Mouse (Mus musculus) liver, embryonic 12.5 days (tissue): ENCODE results near the gene Ptprn. TPM values are rescaled to one million over a fixed set of nuclear protein-coding genes. Genes with fewer than 3 reads are reported as not detected.
"Not testable (repeated sequence)": the region's sequence is repeated elsewhere in the genome, so short reads cannot be mapped to it uniquely, and the experiment has no call there.

Experiments used
- ATAC-seq: fragments of 200-750 bp; cut with Nextera tagmentation; 2 replicates; pipeline ENCODE4 v1.8.0; 2017; ENCODE audit warnings: moderate number of reproducible peaks, mild to moderate bottlenecking, moderate library complexity
- H3K27ac ChIP-seq: fragments of 300-500 bp; sonication (generic); 2 replicates; pipeline ENCODE4 v1.5.1; 2016; ENCODE audit warnings: mild to moderate bottlenecking
- H3K27me3 ChIP-seq: fragments of 300-500 bp; sonication (generic); replicated peaks from 2 replicates; pipeline ENCODE4 v1.6.1; 2016; ENCODE audit warnings: mild to moderate bottlenecking, moderate library complexity
- H3K36me3 ChIP-seq: fragments of 300-500 bp; sonication (generic); 2 replicates; pipeline ENCODE4 v1.6.1; 2016; ENCODE audit warnings: mild to moderate bottlenecking, moderate library complexity
- H3K4me1 ChIP-seq: fragments of 300-500 bp; sonication (generic); 2 replicates; pipeline ENCODE4 v1.6.1; 2016
- H3K4me2 ChIP-seq: fragments of 300-500 bp; sonication (generic); 2 replicates; pipeline ENCODE4 v1.6.1; 2016; ENCODE audit warnings: mild to moderate bottlenecking, moderate library complexity
- H3K4me3 ChIP-seq: fragments of 300-500 bp; sonication (generic); 2 replicates; pipeline ENCODE4 v1.5.1; 2016; ENCODE audit warnings: mild to moderate bottlenecking, moderate library complexity
- H3K9ac ChIP-seq: fragments of 300-500 bp; sonication (generic); 2 replicates; pipeline ENCODE4 v1.6.1; 2016; ENCODE audit warnings: mild to moderate bottlenecking, moderate library complexity
- H3K9me3 ChIP-seq: fragments of 300-500 bp; sonication (generic); replicated peaks from 2 replicates; pipeline ENCODE4 v1.6.1; 2016; ENCODE audit warnings: mild to moderate bottlenecking, moderate library complexity
- WGBS: fragments of 180-500 bp; shearing (Covaris S2); methylation state at CpG from one replicate; pipeline ENCODE4 v1.1.7; 2016; ENCODE audit not compliant: insufficient replicate concordance; 5-methylcytosine and 5-hydroxymethylcytosine counted together
- polyA plus RNA-seq: library from polyadenylated mRNA; unstranded; fragments of >200 nt; fragmentation: Nextera tagmentation; extraction: Ambion mirVana; gene quantifications from 2 replicates; pipeline ENCODE4 v1.2.1, GENCODE M21; 2016

Ptprn gene
- polyA plus RNA-seq, 1 experiment from 2014 or later = 0.82 TPM

- Histone ChIP-seq H3K36me3 (no peaks in the 10 kb centered on the region), H3K27ac (no peak overlapping the region), H3K4me1 (peaks cover 38% of the 10 kb centered on the region)
Measured at GRCm38 (mm10) chr1:75250498-75250897, 13.8 kb downstream of the Ptprn start.

GRCm38 (mm10) chr1:75248041-75248772 is 16.1 kb downstream of the Ptprn start:
- Histone ChIP-seq H3K36me3 (peaks cover 10% of the 10 kb centered on the region), H3K27ac (peak overlapping the region; percentile 23; the same call in 1 of the 2 replicates), H3K4me2 (no peak overlapping the region), H3K27me3 (peaks cover 10% of the 10 kb centered on the region), H3K9me3 (no peaks in the 10 kb centered on the region), H3K9ac (0 out of 2 replicates have a peak overlapping the region, but pooled peaks have one; percentile 2), H3K4me3 (no peak overlapping the region), H3K4me1 (peaks cover 37% of the 10 kb centered on the region)
- WGBS = 58% methylated on average over 9 of the region's 9 CpGs
- ATAC-seq = no peak

More at GRCm38 (mm10) chr1:75250498-75250897, 13.8 kb downstream of the Ptprn start:
- no peak overlapping the region for H3K9ac ChIP-seq
- WGBS = 77% methylated on average over 3 of the region's 3 CpGs
- peaks cover 10% of the 10 kb centered on the region for H3K27me3 ChIP-seq
- no peaks in the 10 kb centered on the region for H3K9me3 ChIP-seq
- H3K4me2 ChIP-seq = no peak overlapping the region
- no peak for ATAC-seq
- no peak overlapping the region for H3K4me3 ChIP-seq

GRCm38 (mm10) chr1:75247071-75247930 is 17.0 kb downstream of the Ptprn start:
- peaks cover 37% of the 10 kb centered on the region for H3K4me1 ChIP-seq
- no peak for ATAC-seq
- H3K4me2 ChIP-seq = no peak overlapping the region
- 71% methylated on average over 16 of the region's 16 CpGs for WGBS
- H3K9me3 ChIP-seq = no peaks in the 10 kb centered on the region
- no peak overlapping the region for H3K4me3 ChIP-seq
- H3K9ac ChIP-seq = no peak overlapping the region
- H3K27me3 ChIP-seq = peaks cover 2% of the 10 kb centered on the region
- no peak overlapping the region for H3K27ac ChIP-seq
- H3K36me3 ChIP-seq = peaks cover 16% of the 10 kb centered on the region

GRCm38 (mm10) chr1:75244836-75245235 is 19.5 kb downstream of the Ptprn start:
- no peak overlapping the region for H3K4me2 ChIP-seq
- H3K4me1 ChIP-seq = peaks cover 17% of the 10 kb centered on the region
- H3K27me3 ChIP-seq = no peaks in the 10 kb centered on the region
- ATAC-seq = peak; percentile 50
- 24% methylated on average over 4 of the region's 4 CpGs for WGBS
- H3K4me3 ChIP-seq = no peak overlapping the region
- H3K9ac ChIP-seq = no peak overlapping the region
- H3K36me3 ChIP-seq = peaks cover 33% of the 10 kb centered on the region
- H3K9me3 ChIP-seq = no peaks in the 10 kb centered on the region
- no peak overlapping the region for H3K27ac ChIP-seq

GRCm38 (mm10) chr1:75244175-75244826 is 20.0 kb downstream of the Ptprn start:
- no peaks in the 10 kb centered on the region for H3K9me3 ChIP-seq
- no peak overlapping the region for H3K4me2 ChIP-seq
- no peak overlapping the region for H3K9ac ChIP-seq
- 85% methylated on average over 12 of the region's 12 CpGs for WGBS
- H3K36me3 ChIP-seq = peaks cover 38% of the 10 kb centered on the region
- no peak overlapping the region for H3K27ac ChIP-seq
- peaks cover 12% of the 10 kb centered on the region for H3K4me1 ChIP-seq
- no peak overlapping the region for H3K4me3 ChIP-seq
- peak; percentile 16; the same call in 1 of the 2 replicates for ATAC-seq
- H3K27me3 ChIP-seq = no peaks in the 10 kb centered on the region

- Histone ChIP-seq H3K9me3 (no peaks in the 10 kb centered on the region), H3K4me1 (peaks cover 18% of the 10 kb centered on the region), H3K4me2 (no peak overlapping the region), H3K27ac (no peak overlapping the region), H3K9ac (no peak overlapping the region), H3K4me3 (no peak overlapping the region), H3K36me3 (peaks cover 46% of the 10 kb centered on the region), H3K27me3 (no peaks in the 10 kb centered on the region)
- no peak for ATAC-seq
- 84% methylated on average over 14 of the region's 14 CpGs for WGBS
Measured at GRCm38 (mm10) chr1:75243411-75243810, 20.9 kb downstream of the Ptprn start.

GRCm38 (mm10) chr1:75239591-75239990 is 24.7 kb downstream of the Ptprn start:
- no peak for ATAC-seq
- peaks cover 45% of the 10 kb centered on the region for H3K4me1 ChIP-seq
- H3K27ac ChIP-seq = no peak overlapping the region
- H3K4me3 ChIP-seq = no peak overlapping the region
- H3K36me3 ChIP-seq = peaks cover 46% of the 10 kb centered on the region
- no peak overlapping the region for H3K4me2 ChIP-seq
- H3K27me3 ChIP-seq = no peaks in the 10 kb centered on the region
- H3K9ac ChIP-seq = no peak overlapping the region
- WGBS = 84% methylated on average over 10 of the region's 10 CpGs
- no peaks in the 10 kb centered on the region for H3K9me3 ChIP-seq

GRCm38 (mm10) chr1:75236117-75237050 is 27.9 kb downstream of the Ptprn start, which contains the start of gene Dnajb2:
Dnajb2 (plus strand) TSS chr1:75236406.
- Histone ChIP-seq H3K9ac (peak within 1 kb of the TSS; percentile 79), H3K27ac (peak within 1 kb of the TSS; percentile 98), H3K4me1 (peaks cover 61% of the 10 kb centered on the region), H3K9me3 (no peaks in the 10 kb centered on the region), H3K4me2 (peak within 1 kb of the TSS; percentile 87), H3K27me3 (no peaks in the 10 kb centered on the region), H3K36me3 (peaks cover 26% of the 10 kb centered on the region), H3K4me3 (peak within 1 kb of the TSS; percentile 64)
- 1% methylated on average over 64 of the region's 64 CpGs for WGBS
- peak; percentile 95 for ATAC-seq

GRCm38 (mm10) chr1:75234606-75235005 is 29.7 kb downstream of the Ptprn start:
- Histone ChIP-seq H3K4me2 (peak overlapping the region; percentile 87), H3K4me1 (peaks cover 79% of the 10 kb centered on the region)

GRCm38 (mm10) chr1:75232489-75232888 is 31.8 kb downstream of the Ptprn start:
- not testable (repeated sequence) for H3K4me2 ChIP-seq, H3K4me3 ChIP-seq, H3K27me3 ChIP-seq, ATAC-seq, H3K9ac ChIP-seq, H3K36me3 ChIP-seq, H3K9me3 ChIP-seq, H3K27ac ChIP-seq
- peaks cover 75% of the 10 kb centered on the region for H3K4me1 ChIP-seq
- WGBS = 60% methylated on average over 4 of the region's 4 CpGs

More at GRCm38 (mm10) chr1:75234606-75235005, 29.7 kb downstream of the Ptprn start:
- 1% methylated on average over 8 of the region's 8 CpGs for WGBS
- Histone ChIP-seq H3K9me3 (no peaks in the 10 kb centered on the region), H3K27me3 (no peaks in the 10 kb centered on the region), H3K36me3 (peaks cover 11% of the 10 kb centered on the region), H3K27ac (peak overlapping the region; percentile 98), H3K9ac (peak overlapping the region; percentile 13; the same call in 1 of the 2 replicates), H3K4me3 (no peak overlapping the region)
- no peak for ATAC-seq
